Mouse (Mus musculus): Measurements from ENCODE around the gene Rbks.
A peak's percentile ranks its signal among the peaks of the same experiment; 100 is the strongest.

Gene Rbks

GRCm38 (mm10) chr5:31696971-31697643, at the start of gene Rbks:
Gene Rbks, minus strand, starts transcription at chr5:31697627.
- no peak for DNase-seq (ENCODE audit: low read depth)

GRCm38 (mm10) chr5:31742521-31743031, 45.1 kb upstream of the Rbks start:
- DNase-seq (ENCODE audit: low read depth) = peak; percentile 77

GRCm38 (mm10) chr5:31741931-31742330, 44.5 kb upstream of the Rbks start:
- no peak for DNase-seq (ENCODE audit: low read depth)

DNA sequence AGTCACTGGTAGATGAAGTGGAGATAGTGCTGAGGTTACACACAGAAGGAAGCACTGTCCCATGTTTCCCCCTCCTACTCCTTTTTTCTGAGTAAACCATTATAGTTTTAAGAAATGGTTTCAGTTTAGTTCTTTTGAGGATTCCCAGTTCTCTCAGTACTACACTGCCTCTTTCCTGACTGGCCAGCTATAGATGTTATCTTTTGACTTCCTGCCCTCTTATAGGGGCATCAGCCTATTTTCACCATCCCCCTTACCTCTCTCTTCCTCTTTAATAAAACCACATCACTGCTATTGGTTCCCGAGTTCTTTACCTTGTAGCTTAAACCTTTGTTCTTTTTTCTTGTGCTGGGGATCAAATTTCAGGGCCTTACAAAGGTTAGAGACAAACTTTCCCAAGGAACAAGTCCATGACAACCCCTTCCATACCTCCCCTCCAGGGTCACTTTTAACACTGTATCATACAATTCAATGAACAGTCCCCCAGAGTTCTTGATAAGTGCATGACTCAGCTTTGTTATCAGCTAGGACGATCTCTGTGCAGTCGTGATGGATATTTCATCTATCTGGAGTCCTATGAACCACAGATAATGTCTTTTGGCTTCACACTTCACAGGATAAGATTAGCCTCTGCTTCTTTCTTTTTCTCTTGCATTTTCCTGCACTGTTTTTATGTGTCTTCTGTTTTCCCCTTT, 35.4 kb upstream of the Rbks start:
- DNase-seq (ENCODE audit: low read depth) = peak; percentile 89

- DNase-seq (ENCODE audit: low read depth) = no peak
Measured at GRCm38 (mm10) chr5:31727456-31727855, 30.0 kb upstream of the Rbks start.

- DNase-seq (ENCODE audit: low read depth) = peak; percentile 71
Measured at GRCm38 (mm10) chr5:31725885-31726284, 28.5 kb upstream of the Rbks start.

DNA sequence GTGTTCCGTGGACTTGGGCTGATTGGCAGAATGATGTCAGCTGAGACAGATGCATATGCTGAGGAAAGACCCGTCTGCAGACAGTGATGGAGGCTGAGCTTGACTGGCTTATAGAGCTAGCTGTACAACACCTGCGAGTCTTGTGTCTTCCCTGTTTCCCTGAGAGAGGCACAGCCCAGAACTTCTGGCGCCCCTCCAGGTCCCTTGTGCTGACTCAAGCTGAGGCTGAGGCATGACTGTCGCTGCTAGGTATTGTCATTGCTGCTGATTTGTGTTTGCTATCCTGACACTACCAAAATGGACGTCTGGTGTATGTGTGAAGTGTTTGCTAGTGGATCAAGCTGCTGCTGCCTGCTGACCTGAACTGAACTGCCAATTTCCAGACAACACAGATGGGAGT, 27.1 kb upstream of the Rbks start:
- DNase-seq (ENCODE audit: low read depth) = no peak

DNA sequence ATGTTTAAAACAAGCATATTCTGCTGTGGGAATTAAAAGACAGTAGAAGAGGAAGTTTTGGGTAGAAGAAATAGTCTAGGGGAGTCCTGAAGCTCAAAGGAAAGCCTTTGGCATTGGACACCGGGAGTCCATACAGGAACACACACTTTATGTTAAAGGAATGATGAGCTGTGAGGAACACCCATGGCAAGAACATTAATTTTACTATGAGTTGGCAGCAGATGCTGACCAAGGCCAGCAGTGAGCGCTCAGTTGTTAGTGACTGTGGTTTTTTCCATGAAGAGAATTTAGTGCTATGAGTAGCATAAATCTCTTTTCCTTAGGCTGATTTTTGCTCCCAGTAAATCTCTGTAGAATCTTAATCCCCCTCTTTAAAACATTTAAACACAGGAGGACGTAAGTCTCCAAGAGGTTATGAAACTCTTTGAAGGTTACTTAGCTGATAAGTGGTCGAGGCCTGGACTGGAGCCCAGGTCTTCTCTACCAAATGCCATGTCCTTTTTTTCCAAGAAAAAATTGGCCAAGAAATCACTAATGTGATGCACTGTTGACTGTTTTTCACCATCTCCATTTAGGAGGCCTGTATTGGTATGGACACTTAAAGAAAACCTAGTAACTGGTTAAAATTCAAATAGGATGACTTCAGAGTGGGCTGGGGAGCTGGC, 18.2 kb upstream of the Rbks start:
- no peak for DNase-seq (ENCODE audit: low read depth)

GRCm38 (mm10) chr5:31713841-31714264, 16.4 kb upstream of the Rbks start:
- DNase-seq (ENCODE audit: low read depth) = peak; percentile 72

DNA sequence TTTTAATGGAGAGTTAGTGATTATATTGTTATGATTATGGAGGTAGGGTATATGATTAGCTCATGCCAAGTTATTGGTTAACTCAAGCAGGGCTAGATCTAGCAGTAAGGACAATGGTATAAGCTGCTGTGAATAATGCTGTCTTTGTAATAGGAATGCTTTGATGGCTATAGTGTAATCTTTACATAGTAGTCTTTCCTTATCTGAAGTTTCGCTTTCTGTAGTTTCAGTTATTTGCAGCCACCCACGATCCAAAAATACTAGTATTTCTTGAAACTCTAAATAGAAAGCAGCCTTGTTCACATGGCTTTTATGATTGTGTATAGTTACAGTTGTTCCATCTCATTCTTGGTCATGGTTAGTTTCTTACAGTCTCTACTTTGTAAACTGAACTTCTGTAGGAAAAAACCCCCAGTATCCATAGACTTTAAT, 15.9 kb upstream of the Rbks start:
- DNase-seq (ENCODE audit: low read depth) = no peak

DNA sequence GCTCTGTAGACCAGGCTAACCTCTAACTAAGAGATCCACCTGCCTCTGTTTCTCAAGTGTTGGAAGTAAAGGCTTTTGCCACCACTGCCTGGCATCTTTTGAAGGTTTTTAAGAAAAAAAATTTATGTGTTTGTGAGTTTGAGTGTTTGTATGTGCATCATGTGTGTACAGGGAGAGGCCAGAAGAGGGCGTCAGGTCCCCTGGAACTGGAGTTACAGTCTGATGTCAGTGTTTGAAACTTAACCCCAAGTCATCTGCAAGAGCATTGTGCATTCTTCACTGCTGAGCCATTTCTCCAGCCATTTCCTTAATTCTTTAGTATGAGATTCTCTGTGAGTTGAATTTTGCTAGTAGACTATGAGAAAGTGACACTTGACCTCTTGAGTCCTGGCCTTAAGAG, 12.0 kb upstream of the Rbks start:
- peak; percentile 77 for DNase-seq (ENCODE audit: low read depth)

DNA sequence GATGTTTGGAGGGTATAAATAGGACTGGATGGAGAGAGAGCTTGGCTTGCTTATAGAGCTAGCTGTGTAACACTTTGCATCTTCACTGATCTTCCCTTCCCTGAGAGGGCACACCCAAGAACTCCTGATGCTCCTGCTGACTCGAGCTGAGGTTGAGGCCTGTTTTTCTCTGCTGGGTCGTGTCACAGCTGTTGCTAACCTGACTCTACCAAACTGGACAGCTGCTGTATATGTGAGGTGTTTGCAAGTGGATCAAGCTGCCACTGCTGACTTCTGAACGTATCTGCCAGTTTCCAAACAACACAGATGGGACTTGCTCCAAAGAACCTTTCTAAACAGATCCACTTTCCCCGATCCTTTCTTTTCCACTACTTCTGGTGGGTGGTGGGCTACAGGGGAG, 9.4 kb upstream of the Rbks start:
- no peak for DNase-seq (ENCODE audit: low read depth)

GRCm38 (mm10) chr5:31704971-31705370, 7.5 kb upstream of the Rbks start:
- peak; percentile 71 for DNase-seq (ENCODE audit: low read depth)

- no peak for DNase-seq (ENCODE audit: low read depth)
Measured at GRCm38 (mm10) chr5:31699397-31699796, 2.0 kb upstream of the Rbks start.

DNA sequence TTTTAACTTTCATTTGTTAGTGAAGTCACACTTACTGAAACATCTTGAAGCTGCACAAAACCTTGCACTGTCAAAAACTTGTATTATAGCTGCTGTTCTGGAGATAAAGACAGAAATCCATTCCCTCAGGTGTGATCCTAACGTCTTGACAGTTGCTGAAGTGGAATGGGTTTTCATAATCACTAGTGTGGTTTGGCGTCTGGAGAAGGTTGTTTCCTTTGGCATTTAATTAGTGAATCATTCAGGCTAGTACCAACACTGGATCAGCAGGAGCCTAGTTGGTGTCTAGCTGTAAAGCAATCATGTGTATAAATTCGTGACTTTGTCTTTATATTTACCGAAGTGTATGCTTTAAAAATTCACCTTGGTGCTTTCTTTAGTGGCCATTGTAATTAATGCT, 1.5 kb upstream of the Rbks start:
- DNase-seq (ENCODE audit: low read depth) = peak; percentile 66

DNA sequence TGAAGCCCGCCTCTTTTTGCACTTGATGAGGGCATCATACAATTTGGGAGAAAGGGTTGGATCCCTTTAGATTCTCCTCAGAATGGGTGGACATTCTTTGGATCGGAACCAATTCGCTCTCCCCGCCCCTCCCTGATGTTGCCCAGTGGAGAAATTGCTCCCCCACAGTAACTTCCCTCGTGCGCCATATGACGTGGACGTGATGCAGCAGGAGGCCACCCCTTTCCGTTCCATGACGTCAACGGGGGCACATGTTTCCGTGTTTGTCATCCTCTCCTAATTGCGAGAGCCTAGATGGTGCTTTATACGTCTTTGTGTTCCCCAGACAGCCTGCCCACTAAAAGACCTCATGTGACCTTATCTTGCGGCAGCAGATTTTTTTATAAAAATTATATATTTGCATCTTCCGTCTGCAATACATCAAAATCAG, 885 bp upstream of the Rbks start:
- peak; percentile 99 for DNase-seq (ENCODE audit: low read depth)

GRCm38 (mm10) chr5:31697644-31698296, 343 bp upstream of the Rbks start, which contains the start of gene Babam2:
Gene Babam2, plus strand, starts transcription at chr5:31697684.
- DNase-seq (ENCODE audit: low read depth) = peak; percentile 92

GRCm38 (mm10) chr5:31693191-31693590, 4.2 kb downstream of the Rbks start:
- DNase-seq (ENCODE audit: low read depth) = no peak

DNA sequence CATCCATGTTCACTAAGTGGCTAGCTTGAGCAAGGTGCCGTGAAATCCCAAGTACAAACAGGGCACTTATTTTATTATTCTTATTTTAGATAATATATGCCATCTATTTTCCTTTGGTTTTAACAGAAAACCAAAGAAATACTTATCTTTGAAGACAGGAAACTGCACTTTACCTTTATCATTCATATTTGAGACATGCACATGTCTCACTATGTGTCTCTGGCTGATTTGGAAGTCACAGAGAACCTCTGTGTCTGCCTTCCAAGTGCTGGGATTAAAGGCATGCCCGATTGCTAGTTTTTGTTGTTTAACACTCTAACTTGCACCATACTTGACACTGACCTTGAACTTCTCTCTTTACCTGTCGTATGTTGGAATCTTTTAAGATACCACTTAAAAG, 9.5 kb downstream of the Rbks start:
- no peak for DNase-seq (ENCODE audit: low read depth)

DNA sequence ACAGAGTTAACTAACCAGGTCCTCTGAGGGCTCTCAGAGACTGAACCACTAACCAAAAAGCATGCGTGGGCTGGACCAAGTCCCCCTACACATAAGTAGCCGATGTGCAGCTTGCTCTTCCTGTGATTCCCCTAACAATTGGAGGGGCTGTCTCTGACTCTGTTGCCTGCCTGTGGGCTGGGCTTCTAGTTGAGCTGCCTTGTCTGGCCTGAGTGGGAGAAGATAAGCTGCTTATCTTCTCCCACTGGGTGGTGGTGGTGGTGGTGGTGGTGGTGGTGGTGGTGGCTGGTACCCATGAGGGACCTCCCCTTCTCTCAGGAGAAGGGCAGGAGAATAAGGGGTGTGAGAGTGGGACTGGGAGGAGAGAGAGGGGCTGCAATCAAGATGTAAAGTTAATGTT, 11.4 kb downstream of the Rbks start:
- peak; percentile 49 for DNase-seq (ENCODE audit: low read depth)

DNA sequence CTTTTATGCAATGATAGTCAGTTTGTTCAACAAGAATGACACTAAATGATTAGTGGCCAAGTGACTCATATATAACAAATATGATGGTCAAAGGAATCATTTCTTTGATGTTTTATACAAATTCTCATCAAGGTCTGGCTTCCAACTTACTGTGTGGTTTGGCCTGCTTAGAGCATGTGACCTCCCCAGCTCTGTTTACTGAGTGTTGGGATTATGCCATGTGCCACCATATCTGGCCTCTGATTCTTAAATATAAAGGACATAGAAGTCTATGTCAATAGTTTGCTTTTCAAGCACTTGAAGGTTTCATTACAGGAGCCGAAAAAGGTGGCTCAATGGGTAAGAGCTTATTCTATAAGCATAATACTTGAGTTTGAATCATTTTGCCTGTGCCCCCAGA, 15.1 kb downstream of the Rbks start:
- no peak for DNase-seq (ENCODE audit: low read depth)

GRCm38 (mm10) chr5:31680183-31680582, 17.2 kb downstream of the Rbks start:
- DNase-seq (ENCODE audit: low read depth) = peak; percentile 62

All from 416B (cell line).